Mouse (Mus musculus): ENCODE measurements around the gene Trim29.

Gene Trim29

DNA sequence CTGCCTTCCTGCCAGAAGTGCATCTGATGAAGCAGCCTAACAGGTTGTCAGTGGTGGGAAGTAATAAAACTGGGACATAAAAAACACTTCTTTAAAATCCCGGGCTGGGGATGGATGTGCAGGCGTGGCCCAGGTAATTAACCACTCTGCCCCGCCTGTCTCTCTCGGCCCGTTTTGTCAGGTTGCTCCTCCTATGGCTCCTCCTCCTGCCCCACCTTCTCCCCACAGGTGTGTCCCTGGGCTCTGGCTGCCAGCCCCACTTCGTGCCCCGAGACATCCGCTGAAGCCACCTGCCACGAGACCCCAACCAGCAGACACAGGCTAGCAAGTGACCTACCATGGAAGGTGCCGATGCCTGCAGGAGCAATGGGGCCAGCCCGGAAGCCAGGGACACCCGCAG lies at the start of gene Trim29:
TSS of gene Trim29 (plus strand) at position 311 of the 400 bp plus-strand sequence.
- no peak for DNase-seq (ENCODE audit: low read depth, low spot score)

DNA sequence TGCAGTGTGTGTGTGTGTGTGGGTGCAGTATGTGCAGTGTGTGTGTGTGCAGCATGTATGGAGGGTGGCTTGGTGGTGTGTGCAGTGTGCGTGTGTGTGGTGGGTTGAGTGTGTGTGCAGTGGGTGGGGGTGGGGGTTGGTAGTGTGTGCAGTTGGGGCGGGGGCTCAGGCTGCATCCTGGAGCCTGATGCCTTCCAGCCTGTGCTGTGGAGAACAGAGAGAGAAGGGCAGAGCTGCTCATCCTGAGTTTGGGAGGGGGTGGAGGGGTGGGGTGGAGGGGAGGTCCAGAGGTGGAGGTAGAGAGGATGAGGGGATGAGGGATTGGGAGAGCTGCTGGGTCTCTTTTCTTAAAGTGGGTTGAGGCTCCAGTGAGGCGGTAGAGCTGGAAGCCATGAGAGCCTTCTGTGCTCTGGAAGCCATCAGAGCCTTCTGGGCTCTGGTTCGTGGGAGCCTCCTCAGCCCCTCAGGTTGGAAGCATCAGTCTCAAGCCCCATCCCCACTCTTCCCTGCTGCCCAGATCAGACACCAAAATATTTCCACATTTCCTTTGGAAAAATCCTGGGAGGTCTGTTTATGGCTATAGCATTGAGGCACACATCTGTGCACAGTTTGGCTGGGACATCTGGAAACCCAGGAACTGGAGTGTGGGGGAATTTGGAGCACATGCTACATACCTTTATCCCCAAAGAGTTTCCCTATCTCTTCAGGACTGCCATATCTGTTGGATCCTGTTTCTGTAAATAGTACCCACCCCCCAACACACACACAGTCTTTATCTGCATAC lies 49.3 kb upstream of the Trim29 start:
- DNase-seq (ENCODE audit: low read depth, low spot score) = no peak

DNA sequence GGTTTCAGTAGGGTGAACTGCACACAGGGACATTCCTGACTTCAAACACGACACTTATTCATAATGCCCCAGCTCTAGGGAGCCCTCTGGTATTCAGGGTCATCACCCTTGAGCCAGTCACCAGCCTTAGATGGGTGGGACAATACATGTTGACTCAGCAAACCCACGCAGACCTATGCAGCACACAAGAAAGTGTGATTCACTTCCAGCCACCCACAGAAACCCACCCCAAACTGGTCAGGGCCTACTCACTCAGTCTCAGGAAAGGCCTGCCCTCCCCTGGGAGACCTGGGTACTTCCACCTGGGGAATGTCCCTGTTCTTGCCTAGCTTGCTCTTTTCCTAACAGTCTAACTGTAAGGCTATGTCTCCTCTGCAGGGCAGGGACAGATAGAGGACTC lies 48.7 kb upstream of the Trim29 start:
- DNase-seq (ENCODE audit: low read depth, low spot score) = no peak

DNA sequence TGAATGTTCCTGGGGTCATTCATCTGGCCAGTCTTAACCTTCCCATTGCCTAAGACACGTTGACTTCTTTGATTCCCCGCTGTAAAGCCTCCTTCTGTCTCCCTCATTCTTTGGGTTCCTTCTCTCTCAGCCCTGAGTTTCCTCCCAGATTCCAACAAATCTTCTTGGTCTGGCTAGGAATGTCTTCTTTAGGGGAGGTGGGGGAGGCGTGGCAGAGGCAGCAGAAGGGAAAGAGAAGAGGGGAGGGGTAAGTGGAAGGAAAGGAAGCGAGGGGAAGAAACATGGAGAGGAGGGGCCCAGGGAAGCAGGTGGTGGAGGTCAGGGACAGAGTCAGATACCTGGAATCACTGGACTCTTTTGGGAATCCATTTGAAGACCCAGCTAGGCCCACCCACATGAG lies 48.3 kb upstream of the Trim29 start:
- DNase-seq (ENCODE audit: low read depth, low spot score) = no peak

DNA sequence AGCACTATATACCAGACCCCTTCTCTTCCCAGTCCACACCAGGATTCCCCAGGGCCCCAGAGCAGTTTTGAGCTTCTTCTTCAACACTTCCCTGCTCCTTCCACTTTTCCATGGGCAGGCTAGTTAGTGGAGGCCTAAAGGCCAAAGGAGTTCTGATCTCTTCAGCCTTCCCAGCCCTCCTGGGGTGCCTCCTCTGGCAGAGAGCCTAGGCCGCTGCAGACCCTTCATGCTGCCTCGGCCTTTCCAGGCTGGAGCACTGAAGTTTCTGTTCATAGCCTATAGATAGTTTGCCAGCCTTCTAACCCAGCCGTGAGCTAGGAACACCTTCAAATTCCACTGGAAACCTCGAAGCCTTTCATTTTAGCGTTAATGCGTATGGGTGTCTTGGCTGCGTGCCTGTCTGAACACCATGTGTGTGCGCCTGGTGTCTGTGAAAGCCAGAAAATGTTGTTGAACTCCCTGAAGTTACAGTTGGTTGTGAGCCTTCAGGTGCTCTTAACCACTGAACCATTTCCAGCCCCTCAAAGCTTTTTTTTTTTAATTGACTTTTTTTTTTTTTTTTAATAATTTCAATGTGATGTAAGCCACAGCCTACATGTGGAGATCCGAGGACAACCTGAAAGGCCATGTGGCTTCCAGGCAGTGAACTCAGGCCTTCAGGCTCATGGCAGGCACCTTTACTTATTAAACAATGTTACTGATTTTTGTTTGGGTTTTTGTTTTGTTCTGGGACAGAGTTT lies 47.7 kb upstream of the Trim29 start:
- DNase-seq (ENCODE audit: low read depth, low spot score) = no peak

DNA sequence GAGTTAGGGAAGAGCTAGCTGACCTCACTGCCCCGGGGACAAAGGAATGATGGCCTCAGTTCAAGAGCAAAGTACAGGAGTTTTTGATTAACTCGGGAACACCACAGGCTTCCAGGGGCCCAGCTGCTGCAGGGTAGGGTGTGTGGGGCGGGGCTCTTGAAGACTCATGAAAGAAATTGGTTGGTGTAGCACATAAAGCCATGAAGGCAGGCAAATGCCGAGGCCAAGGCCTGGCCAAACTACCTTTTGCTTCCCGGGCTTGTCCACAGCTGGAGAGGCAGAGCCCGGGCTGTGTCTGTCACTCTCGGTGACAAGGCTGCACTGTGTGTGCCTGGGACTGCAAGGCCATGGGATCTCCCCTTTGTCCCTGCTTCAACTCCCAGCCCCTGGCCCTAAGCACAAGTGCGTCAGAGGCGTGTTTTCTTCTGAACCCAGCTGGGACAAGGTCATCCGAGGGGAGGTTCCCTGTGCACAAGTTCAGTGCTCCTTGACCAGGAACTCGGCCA lies 46.6 kb upstream of the Trim29 start:
- no peak for DNase-seq (ENCODE audit: low read depth, low spot score)

DNA sequence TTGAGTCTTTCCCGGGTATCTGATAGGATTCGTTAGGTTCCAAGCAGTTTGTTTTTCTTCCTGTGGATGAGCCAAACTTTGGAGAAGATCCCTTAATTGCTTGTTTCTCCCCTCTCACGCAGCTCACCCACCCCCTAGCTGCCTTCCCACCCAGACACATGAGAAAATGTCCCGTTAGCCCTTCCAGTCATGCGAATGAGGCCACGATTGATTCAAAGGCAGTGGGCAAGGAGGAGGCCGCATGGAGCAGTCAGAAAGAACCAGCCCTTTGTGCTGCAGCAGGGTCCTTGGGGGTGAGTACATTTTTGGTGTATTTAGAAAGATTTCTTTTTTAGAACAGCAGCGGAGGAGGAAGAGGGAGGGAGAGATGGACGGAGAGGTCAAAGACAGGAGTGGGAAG lies 45.5 kb upstream of the Trim29 start:
- DNase-seq (ENCODE audit: low read depth, low spot score) = no peak

DNA sequence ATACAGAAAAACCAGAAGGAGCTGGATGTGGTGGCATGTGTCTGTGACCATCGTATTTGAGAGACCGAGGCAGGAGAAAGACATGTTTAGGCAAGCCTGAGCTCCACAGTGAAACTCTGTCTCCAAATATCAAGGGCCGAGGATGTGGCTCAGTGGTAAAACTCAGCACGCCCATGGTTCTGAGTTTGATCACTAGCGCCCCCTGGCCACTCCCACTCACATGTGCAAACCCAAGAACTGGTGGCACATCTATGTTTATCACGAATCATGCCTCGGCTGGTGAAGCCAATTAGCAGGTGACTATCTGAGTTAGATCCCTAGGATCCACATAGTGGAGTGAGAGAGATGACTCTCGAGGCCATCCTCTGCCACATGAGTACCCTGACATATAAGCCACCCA lies 43.3 kb upstream of the Trim29 start:
- DNase-seq (ENCODE audit: low read depth, low spot score) = no peak

DNA sequence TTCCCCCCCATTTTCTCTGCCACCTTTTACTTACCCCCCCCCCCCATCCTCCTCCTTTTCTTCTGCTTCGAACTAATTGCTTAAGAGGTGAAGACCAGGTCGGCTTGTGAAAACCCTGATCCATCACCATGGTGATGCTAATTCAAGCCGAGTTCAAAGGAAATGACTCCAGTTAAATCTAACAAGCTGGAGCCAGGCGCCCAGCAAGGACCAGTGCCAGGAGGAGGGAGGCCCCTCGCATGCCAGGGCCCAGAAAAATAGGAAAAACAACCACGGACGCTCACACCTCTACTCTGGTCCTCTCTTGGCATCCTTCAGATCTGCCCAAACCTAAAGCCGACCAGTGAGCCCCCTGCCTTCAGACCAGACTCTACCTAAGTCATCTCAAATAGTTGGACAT lies 41.5 kb upstream of the Trim29 start:
- DNase-seq (ENCODE audit: low read depth, low spot score) = no peak

DNA sequence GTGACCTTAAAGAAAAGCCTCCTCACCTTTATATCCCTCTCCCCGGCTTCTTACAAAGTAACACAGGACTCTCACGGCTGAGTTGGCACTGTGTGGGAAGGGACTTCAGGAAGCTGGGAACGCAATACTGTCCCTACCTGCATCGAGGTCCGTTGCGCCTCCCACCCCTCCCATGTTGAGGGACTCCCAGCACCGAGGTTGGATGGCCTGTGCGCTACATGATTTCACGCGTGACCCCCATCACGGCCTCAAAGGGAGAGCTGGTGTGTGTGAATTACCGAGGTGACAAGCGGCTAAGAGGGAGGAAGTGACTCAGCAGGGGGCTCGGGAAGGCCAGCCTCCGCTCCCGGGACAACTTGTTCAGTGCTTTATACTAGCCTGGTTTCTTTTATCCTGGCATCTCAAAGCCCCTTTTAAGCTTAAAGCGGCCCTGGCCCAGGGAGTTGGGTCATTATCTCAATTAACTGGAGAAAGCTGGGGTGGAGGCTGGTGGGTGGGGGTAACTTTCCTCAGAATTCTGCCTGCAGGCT lies 39.9 kb upstream of the Trim29 start:
- no peak for DNase-seq (ENCODE audit: low read depth, low spot score)

DNA sequence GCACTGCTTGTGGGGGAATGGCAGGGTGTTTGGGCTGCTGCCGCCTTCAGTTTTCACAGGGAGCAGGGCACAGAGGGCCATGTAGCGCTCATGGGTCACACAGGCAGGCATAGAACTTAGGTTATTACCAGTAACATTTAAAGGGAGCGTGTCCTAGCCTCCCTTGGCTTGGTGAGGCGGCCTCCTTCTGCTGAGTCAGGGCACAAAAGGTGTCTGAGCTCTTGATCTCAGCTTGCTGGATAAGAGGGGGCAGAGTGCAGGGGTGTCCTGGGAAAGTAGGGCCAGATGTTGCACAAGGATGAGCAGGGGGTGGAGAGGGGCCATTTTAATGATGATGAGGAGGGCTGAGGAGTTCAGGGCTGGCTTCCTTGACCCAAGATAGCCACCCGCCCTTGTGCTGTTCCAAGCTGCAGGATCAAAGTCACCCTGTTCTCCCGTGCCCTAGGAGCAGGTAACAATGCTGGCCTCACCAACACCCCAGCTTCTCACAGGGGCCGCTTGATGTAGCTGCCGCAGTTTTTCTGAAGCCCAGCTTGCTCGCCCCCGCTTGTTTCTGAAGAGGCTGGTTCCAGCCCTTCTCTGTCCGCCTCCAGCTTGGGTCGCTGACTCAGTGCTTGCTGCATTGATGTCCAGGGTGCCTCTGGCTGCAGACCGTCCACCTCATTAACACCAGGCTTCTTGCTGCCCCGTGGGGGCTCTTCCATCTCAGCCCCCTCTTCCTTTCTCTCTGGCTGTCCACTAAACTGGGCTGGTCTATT lies 38.7 kb upstream of the Trim29 start:
- DNase-seq (ENCODE audit: low read depth, low spot score) = no peak

DNA sequence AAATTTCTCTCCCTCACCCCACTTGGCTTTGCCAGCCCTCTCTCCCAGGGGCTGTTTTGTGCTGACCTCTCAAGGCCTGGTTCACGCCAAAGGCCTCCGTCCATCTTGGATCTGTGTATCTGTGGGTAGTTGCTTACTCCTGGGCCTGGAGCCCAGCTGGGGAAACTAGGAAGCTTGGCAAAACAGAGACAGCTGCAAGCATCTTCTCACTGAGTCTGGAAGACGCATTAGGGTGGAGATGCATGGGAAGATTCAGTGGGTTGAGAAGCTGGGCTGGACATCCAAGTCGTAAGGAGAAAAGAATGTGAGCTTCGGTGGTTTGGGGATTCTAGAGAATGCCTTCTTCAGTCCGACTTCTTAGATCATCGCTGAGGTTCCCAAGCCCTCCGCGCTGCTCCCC lies 36.9 kb upstream of the Trim29 start:
- DNase-seq (ENCODE audit: low read depth, low spot score) = no peak

DNA sequence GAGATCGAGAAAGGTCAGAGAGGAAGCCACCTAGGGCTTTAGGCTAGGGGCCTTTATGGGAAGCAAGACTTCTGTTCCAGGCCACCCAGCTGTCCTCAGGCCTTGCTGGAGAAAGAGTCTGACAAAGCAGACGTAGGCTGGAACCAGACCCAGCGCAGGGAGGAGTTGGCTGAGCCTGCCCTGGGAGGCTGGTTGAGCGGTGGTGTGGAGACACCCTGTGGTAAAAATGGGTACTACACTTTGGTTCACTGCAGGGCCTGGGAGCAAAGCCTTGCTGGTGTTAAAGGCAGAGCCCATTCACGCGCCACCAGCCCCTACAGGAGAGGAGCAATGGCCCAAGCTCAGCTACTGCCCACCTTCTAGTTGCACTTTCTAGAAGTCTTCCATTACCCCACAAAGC lies 26.4 kb upstream of the Trim29 start:
- DNase-seq (ENCODE audit: low read depth, low spot score) = peak; percentile 71

DNA sequence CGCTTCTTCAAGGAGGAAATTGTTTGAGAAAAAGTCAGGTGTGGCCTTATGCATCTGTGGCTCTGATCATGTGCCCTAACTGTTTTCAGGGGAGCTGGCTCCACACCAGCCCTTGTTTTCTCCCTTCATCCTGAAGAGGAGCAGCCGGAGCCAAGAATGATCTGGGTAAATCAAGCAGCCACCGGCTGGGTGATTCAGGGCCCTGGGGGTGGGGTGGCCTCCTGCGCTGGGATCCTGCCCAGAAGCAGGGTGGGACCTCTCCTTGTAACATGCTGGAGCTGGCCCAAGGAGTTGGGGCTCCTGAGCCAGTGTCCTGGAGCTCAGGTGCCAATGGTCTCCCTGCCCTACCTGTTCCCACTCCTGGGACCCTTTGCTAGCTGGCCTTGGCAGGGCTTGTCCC lies 25.4 kb upstream of the Trim29 start:
- DNase-seq (ENCODE audit: low read depth, low spot score) = no peak

DNA sequence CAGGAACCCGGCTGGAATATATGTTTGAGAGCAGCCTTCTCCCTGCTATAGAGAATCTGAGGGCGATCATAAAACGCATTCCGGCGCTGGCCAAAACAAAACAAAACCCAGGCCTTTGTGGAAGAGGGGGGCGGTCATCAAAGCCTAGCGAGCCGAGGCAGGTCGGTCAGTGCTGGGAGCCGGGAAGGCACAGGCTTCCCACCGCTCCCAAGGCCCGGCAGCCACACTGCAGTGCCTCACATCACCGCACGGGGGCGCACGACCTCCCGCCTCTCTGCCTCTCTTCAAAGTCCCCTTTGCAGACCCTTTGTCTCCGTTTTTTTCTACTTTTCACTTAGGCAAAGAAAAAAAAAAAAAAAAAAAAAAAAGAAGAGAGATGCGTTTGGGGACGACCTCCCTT lies 23.8 kb upstream of the Trim29 start:
- DNase-seq (ENCODE audit: low read depth, low spot score) = peak; percentile 51

DNA sequence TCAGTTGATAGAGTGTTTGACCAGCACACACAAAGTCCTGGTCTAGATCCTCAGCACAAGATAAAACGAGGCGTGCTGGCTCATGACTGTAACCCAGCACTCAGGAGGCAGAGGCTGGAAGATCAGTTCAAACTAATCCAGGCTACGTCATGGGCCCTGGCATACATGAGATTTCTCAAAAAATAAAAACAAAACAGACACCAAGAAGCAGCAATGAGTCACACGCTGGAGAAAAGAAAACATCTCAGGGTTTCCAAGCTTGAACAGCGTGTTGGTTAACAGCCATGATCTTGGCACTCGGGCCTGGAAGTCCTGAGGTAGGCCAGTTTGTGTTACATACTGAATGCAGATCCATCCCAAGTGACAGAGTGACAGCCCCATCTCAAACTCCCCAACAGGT lies 17.6 kb upstream of the Trim29 start:
- DNase-seq (ENCODE audit: low read depth, low spot score) = no peak

DNA sequence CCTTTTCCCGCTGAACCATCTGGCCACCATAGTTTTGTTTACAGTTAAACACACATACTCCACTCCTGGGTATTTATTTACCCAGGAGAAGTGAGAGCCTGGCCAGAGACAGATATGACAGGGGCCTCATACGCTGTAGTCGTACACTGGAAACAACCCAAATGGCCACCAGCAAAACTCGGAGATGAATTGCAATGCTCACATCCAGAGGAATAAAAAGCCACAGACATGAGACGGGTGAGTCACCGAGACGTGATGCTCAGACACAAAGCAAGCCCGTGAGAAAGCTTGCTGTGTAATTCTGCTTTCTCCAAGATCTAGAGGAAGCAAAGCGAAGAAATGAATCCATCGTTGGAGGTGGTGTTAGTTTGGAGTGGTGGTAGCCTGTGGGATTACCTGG lies 10.3 kb upstream of the Trim29 start:
- no peak for DNase-seq (ENCODE audit: low read depth, low spot score)

DNA sequence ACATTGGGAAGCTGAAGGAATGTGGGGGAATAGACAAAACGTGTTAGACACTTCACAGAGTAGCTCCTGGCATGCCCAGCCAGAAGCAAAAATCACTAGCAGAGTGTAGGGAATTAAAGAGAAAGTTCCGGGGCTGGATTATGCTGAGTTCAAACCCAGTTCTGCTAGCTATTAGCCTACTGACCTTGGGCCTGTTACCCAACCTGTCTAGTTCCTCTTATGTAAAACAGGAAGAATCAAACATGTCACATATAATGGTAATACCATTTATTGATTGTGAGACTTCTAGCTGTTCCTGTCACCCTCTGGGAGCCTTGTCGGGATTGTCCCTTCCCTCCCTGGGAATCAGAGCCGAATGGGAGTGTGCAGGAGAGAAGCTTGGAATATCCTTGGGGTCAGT lies 7.7 kb upstream of the Trim29 start:
- no peak for DNase-seq (ENCODE audit: low read depth, low spot score)

DNA sequence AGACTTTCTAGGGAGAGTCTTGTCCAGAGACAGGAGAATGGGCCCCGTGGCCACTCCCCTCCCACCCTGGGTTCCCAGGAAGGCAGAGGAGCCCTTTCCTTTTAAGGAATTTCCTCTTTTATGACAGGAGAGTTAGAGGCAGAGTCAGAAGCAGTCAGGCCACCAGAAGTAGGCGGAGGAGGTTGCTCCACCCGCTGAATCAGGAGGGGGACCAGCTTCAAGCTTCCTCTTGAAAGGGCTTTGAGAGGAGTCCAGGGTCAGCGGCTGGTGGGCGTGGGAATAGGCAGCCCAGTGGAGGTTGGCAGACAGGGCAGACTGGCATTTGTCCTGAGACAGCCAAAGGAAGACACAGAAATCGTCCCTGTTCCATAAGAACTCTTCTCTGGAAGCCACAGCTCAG lies 4.8 kb upstream of the Trim29 start:
- DNase-seq (ENCODE audit: low read depth, low spot score) = no peak

DNA sequence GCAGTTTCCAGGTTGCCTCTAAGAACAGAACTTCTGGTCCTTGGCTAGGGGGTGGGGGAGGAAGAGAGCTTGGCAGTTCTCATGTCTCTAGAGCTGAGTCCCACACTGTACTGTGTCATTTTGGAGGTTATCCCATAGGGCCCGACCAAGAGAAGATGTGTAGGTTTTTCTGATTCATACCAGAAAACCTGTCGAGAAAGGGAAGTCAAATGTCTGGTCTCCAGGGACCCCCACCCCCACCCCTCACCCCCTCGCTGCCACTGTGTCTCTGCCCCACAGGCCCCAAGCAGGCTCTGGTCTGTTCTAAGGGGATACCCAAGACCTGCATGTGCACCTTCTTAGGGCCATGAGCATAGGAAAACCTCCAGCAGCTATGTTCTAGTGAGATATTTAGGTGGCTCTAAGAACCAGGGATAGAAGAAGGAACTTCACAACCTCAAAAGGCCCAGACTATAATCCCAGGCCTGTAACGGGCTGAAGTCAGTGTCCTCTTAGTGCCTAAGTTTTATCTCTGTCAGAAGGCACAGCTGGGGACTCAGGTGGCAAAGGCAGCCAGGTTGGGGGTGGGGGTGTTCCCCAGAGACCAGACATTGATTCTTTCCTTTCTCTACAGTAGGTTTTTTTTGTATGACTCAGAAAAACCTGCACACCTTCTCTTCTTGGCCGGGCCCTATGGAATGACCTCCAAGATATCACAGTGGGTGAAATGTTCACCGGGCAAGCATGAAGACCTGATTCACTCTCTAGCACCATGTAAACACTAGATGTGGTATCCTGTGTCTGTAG lies 1.4 kb upstream of the Trim29 start:
- DNase-seq (ENCODE audit: low read depth, low spot score) = no peak

DNA sequence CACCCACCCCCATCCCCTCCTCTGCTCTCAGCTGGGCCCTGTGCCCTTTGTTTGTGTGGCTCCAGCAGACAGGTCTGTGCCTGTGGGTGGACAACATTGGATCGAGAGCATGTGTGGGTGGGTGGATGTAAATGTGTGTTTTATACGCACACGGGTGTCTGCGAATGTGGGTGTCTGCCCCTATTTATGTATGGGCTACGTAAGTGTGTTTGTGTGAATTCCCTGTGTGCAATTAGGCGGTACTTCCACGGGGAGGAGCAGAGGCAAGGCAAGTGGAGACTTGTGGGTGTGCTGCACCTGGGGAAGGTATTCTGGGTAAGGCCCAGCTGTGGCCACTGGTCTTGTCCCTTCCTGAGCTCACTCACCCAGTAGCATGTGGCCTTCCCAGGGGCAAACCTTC lies 1.5 kb downstream of the Trim29 start:
- DNase-seq (ENCODE audit: low read depth, low spot score) = no peak

Data from retina, postnatal 7 days (tissue).